Mouse (Mus musculus): ENCODE data around the gene Arid4a.

GRCm38 (mm10) chr12:71069846-71070245 is 54.1 kb downstream of the Arid4a start:
- TF ChIP-seq GATA1 (IDR thresholded peaks at IDR 0.05; ENCODE audit: borderline replicate concordance, low read length) (no peak), FLI1 (IDR thresholded peaks at IDR 0.05; ENCODE audit: low read length) (no peak)

Data from megakaryocyte, embryonic 14.5 days (primary cell).